Mouse (Mus musculus) testis, adult 2 months (tissue): Measurements from ENCODE around the gene Dll3. TPM values are rescaled to one million over a fixed set of nuclear protein-coding genes. Genes with fewer than 3 reads are reported as not detected.
A peak's percentile ranks its signal among the peaks of the same experiment; 100 is the strongest.

Experiments used
- H3K27ac ChIP-seq: fragments of 200-500 bp; 2 replicates; pipeline ENCODE4 v1.5.1; 2012; ENCODE audit warnings: low read depth, low read length; ENCODE audit not compliant: control insufficient read depth, insufficient read depth
- H3K27me3 ChIP-seq: fragments of 200-500 bp; 2 replicates; pipeline ENCODE4 v1.6.1; 2012; ENCODE audit warnings: mild to moderate bottlenecking, low read length, moderate library complexity; ENCODE audit not compliant: control insufficient read depth, insufficient read depth
- H3K36me3 ChIP-seq: fragments of 200-500 bp; 2 replicates; pipeline ENCODE4 v1.6.1; 2012; ENCODE audit warnings: mild to moderate bottlenecking, low read length; ENCODE audit not compliant: control insufficient read depth, insufficient read depth
- H3K4me1 ChIP-seq: fragments of 200-500 bp; 2 replicates; pipeline ENCODE4 v1.6.1; 2012; ENCODE audit warnings: low read length; ENCODE audit not compliant: control insufficient read depth, insufficient read depth
- H3K4me3 ChIP-seq: fragments of 200-500 bp; 2 replicates; pipeline ENCODE4 v1.5.1; 2012; ENCODE audit warnings: low read depth, mild to moderate bottlenecking, low read length, moderate library complexity, mixed read lengths; ENCODE audit not compliant: control insufficient read depth
- CTCF ChIP-seq: fragments of 200-500 bp; IDR thresholded peaks from 2 replicates; pipeline ENCODE4 v1.5.1; 2012; ENCODE audit warnings: low read depth, mild to moderate bottlenecking, inconsistent platforms, low read length, moderate library complexity; ENCODE audit not compliant: control insufficient read depth, insufficient read depth, insufficient replicate concordance
- POLR2A ChIP-seq: fragments of 200-500 bp; IDR thresholded peaks from 2 replicates; pipeline ENCODE4 v1.6.1; 2012; ENCODE audit warnings: low read depth, mild to moderate bottlenecking, inconsistent platforms, low read length, moderate library complexity; ENCODE audit not compliant: control insufficient read depth
- polyA plus RNA-seq: library from polyadenylated mRNA; depleted of rRNA; stranded (reverse); fragments of >200 nt; gene quantifications from 2 replicates; pipeline ENCODE4 v1.2.3, GENCODE M21; 2012

Gene Dll3
- polyA plus RNA-seq, 1 experiment = 31.9 TPM

DNA sequence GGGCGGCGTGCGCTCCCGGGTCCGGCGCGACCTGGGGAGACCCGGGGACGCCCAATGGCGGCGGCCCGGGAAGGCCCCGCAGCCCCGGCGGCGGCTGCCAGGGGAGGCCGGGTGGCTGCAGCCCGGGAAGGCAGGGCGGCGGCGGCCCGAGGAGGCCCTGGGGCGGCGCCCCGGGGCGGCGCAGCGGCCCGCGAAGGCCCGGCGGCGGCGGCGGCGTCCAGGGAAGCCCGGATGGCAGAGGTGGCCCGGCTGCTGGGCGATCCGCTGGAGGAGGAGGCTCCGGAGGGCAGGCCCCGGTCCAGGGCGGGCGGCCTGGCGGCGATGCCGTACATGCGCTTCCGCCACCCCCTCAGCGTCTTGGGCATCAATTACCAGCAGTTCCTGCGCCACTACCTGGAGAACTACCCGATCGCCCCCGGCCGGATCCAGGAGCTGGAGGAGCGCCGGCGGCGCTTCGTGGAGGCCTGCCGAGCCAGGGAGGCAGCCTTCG is 34.0 kb downstream of the Dll3 start:
- H3K27ac ChIP-seq = peak overlapping the region; percentile 79
- TF ChIP-seq CTCF (no peak), POLR2A (no peak)
- no peaks in the 10 kb centered on the region; the same call in 1 of the 2 replicates for H3K36me3 ChIP-seq
- peaks cover 7% of the 10 kb centered on the region for H3K4me1 ChIP-seq
- no peaks in the 10 kb centered on the region for H3K27me3 ChIP-seq
- H3K4me3 ChIP-seq = peak overlapping the region; percentile 87

DNA sequence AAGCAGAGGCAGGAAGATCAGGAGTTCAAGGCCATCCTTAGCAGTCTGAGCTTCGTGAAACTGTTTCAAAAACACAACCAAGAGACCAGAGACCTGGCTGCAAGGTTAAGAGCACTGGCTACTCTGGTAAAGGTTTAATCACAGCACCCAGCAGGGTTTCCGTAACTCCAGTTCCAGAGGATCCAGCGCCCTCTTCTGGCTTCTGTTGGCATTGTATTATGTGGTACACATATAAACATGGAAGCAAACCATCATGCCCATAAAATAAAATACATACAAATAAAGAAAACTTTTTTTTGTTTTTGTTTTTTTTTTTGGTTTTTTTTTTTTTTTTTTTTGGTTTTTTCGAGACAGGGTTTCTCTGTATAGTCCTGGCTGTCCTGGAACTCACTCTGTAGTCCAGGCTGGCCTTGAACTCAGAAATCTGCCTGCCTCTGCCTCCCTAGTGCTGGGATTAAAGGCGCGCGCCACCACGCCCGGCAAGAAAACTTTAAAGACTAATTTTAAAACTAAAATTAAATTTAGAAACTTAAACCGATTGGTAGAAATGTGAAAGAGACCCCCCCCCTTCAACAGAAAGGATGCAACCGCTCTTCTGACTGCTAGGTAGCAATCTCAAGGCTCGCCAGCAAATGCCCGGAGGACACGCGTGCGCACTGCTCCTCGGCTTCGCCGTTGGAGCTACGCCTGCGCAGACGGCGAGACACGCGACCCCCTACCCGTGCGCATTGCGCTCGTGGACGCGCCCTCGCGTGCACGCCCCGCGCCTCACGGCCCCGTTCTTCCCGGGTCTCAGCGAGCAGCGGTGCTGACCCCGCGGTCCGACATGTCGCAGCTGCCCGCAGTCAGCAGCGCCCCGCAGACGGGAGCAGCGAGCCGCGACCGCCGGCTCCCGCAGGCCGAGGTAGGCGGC is 34.7 kb downstream of the Dll3 start, which contains the start of gene Eid2:
TSS of gene Eid2 (plus strand) at position 753 of the 913 bp plus-strand sequence.
- no peaks in the 10 kb centered on the region for H3K27me3 ChIP-seq
- H3K27ac ChIP-seq = peak within 1 kb of the TSS; percentile 79
- H3K4me1 ChIP-seq = peaks cover 7% of the 10 kb centered on the region
- H3K36me3 ChIP-seq = no peaks in the 10 kb centered on the region; the same call in 1 of the 2 replicates
- TF ChIP-seq POLR2A = peak; percentile 92
- TF ChIP-seq CTCF = no peak
- H3K4me3 ChIP-seq = peak within 1 kb of the TSS; percentile 87

DNA sequence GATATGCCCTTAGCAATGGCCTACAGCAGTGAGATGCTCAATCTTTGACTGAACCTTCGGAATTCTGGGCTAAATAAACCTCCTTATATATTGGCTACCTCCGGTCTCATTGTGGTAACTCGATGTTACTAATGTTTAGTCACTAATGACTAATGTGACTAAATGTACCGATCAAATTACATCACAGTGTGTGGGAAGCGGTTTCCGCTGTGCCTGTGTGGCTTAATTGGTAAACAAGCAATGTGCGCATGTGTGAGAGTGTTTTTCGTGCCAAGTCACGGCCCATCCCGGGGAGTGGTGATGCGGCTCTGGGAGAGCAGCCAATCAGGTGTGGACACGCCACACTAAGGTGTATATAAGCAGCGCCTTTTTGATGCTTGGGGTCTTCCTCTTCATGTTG is 36.6 kb downstream of the Dll3 start:
- no peaks in the 10 kb centered on the region for H3K27me3 ChIP-seq
- H3K36me3 ChIP-seq = no peaks in the 10 kb centered on the region
- peaks cover 5% of the 10 kb centered on the region for H3K4me1 ChIP-seq
- no peak overlapping the region for H3K27ac ChIP-seq
- no peak overlapping the region for H3K4me3 ChIP-seq
- TF ChIP-seq POLR2A = no peak
- no peak for TF ChIP-seq CTCF

DNA sequence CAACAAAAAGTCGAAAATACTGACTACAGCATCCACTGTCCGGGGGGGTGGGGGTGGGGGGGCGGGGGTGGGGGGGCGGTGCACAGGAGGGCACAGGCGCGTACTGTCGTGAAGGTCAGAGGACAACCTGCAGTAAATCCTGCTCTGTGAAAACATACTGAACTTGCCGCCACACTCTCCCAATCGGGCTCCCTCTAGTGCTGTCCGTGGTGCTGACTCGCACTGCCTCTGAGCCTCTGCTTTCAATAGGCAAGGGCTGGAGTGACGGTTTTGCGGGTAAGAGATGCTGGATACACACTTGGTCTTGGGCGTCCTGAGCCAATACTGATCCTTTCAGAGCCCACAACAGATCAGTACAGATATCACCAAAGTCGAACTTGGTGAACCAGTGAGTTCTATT is 38.3 kb downstream of the Dll3 start:
- no peaks in the 10 kb centered on the region for H3K27me3 ChIP-seq
- no peak overlapping the region for H3K4me3 ChIP-seq
- TF ChIP-seq CTCF (no peak), POLR2A (no peak)
- no peak overlapping the region for H3K27ac ChIP-seq
- H3K4me1 ChIP-seq = peaks cover 5% of the 10 kb centered on the region
- no peaks in the 10 kb centered on the region for H3K36me3 ChIP-seq

DNA sequence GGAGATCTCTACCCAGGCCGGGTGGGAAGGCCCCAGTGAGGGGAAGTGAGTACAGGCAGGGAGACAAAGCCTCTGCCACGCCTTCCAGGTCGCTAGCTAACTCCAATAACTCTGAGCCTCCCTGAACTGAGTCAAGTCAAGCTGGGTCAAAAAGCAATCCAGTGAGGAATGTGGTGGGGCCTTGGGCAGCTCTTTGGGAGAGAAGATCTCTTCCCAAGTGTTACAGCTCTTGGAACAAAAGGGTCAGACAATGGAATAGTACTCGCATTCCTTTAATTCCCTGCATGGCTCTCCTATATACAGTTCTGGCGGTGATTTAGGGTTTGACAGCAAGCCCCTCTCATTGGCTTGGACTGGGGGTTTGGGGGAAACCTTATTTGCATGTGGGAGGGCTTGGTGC is 39.2 kb downstream of the Dll3 start:
- peaks cover 2% of the 10 kb centered on the region for H3K4me1 ChIP-seq
- no peak overlapping the region for H3K27ac ChIP-seq
- TF ChIP-seq POLR2A (no peak), CTCF (no peak)
- no peaks in the 10 kb centered on the region for H3K27me3 ChIP-seq
- no peak overlapping the region for H3K4me3 ChIP-seq
- H3K36me3 ChIP-seq = no peaks in the 10 kb centered on the region

DNA sequence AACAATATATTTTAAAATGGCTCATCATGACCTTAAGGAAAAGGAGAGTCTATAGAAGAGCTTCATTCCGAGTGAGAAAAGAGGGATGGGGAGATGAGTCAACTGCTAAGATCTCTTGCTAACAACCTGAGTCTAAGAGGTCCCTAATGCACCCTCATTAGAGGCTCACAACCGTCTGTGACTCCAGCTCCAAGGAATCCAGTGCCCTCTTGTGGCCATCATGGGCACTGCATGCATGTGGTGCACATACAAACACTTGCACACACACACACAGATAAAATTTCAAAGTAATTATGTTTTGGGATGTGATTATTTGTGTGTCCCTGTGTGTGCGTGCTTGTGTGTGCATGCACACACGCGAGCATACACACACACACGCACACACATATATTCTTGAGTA is 46.6 kb downstream of the Dll3 start:
- Histone ChIP-seq H3K27ac (no peak overlapping the region), H3K36me3 (no peaks in the 10 kb centered on the region), H3K4me3 (no peak overlapping the region), H3K27me3 (no peaks in the 10 kb centered on the region), H3K4me1 (no peaks in the 10 kb centered on the region)
- TF ChIP-seq POLR2A = no peak
- peak; percentile 93 for TF ChIP-seq CTCF

DNA sequence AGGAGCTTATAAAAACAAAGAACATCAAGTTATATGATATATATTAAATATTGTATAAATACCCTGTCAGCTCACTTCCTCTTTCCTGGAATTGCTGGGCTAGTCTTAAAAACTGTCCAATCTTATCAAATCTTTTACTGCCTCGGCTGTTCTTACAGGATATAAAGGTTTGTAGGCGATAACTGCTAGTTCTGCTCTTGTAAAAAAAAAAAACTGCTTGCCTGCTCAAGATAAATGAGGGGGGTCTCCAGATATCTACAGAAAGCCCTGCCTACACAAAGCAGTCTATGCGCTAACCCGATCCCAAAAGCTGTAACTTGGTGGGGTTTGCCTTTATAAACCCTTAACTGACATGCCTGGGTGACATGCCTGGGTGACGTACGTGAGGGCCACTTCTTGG is 47.4 kb downstream of the Dll3 start:
- H3K36me3 ChIP-seq = no peaks in the 10 kb centered on the region
- no peak overlapping the region for H3K4me3 ChIP-seq
- no peaks in the 10 kb centered on the region for H3K27me3 ChIP-seq
- H3K27ac ChIP-seq = no peak overlapping the region
- TF ChIP-seq CTCF = no peak
- no peak for TF ChIP-seq POLR2A
- no peaks in the 10 kb centered on the region for H3K4me1 ChIP-seq

DNA sequence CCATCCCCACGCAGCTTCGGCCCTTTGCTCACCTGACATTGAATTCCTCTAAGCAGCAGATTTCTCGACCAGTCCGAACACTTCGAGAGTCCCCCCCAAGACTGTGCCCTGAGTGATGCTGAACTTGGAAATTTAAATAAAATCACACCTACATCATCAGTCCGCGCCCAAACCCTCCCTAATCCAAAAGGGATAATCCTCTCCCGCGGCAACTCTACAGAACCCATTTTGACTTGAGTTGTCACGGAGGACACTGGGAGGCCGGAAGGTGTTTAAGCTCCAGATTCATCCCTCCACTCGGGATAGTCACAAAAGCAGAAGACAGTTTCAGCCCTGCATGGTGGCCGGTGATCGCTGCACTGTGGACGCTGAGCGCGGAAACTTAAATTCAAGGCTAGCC is 50.1 kb downstream of the Dll3 start:
- no peaks in the 10 kb centered on the region for H3K4me1 ChIP-seq
- H3K27ac ChIP-seq = no peak overlapping the region
- no peak for TF ChIP-seq POLR2A
- TF ChIP-seq CTCF = no peak
- no peaks in the 10 kb centered on the region for H3K27me3 ChIP-seq
- H3K36me3 ChIP-seq = no peaks in the 10 kb centered on the region
- peak overlapping the region; percentile 28 for H3K4me3 ChIP-seq
